27 mouse cellular contexts compared by ENCODE assay signal in the genomic region with DNA sequence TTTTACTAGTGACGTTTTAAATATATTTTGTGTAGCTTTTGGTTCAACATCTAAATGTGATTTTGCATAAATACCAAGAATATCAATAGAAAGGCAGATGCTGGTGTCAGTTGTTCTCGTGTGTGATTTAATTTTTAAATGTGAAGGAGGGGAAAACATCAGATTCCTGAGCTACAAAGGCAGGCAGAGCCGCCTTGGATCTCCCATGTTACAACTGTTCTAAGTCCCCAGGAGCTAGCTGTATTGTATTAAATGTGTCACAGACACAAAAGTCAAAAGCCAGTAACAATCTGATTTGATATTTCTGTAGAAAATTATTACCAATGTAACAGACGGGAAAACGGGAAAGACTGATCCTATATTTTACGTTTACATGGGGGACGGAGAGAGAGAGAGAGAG. TPM values are rescaled to one million over a fixed set of nuclear protein-coding genes. Genes with fewer than 3 reads are reported as not detected.
"Had no signal": no experiment of that assay in that cellular context is flagged by ENCODE, and none has a peak within 500 bp of the region (broad histone marks: within the 10 kb centered on the region; RNA-seq: fewer than 3 reads in every experiment).

No protein-coding gene starts in this region.

- H3K4me1 ChIP-seq: liver, embryonic 12.5 days; liver, embryonic 15.5 days; lung, embryonic 15.5 days; megakaryocyte, embryonic 14.5 days; midbrain, embryonic 15.5 days; neural tube, embryonic 12.5 days had no signal

- DNase-seq: kidney, adult 18-20 months; kidney, adult 9 months; kidney, postnatal 14 days; kidney, postnatal 4 days; layer of hippocampus, postnatal 36 days; liver; lung, adult 18-20 months; lung, postnatal 10 days; lung, postnatal 36 days; thymus, adult 2 months; thymus, postnatal 14 days; thymus, postnatal 4 days had no signal

- H3K4me3 ChIP-seq: limb, embryonic 10.5 days; limb, embryonic 13.5 days; liver, embryonic 12.5 days; liver, embryonic 15.5 days; lung, embryonic 15.5 days; megakaryocyte, embryonic 14.5 days; midbrain, embryonic 10.5 days; midbrain, embryonic 15.5 days; neural tube, embryonic 12.5 days; neural tube, embryonic 15.5 days had no signal

- H3K9ac ChIP-seq: limb, embryonic 13.5 days; liver, embryonic 12.5 days; liver, embryonic 15.5 days; lung, embryonic 15.5 days; midbrain, embryonic 15.5 days; neural tube, embryonic 12.5 days; neural tube, embryonic 15.5 days had no signal

- ATAC-seq: liver, embryonic 12.5 days; midbrain, embryonic 15.5 days had no signal

- H3K27ac ChIP-seq: limb, embryonic 10.5 days; limb, embryonic 13.5 days; liver, embryonic 12.5 days; liver, embryonic 15.5 days; lung, embryonic 15.5 days; midbrain, embryonic 10.5 days; midbrain, embryonic 15.5 days; neural tube, embryonic 12.5 days had no signal

- H3K36me3 ChIP-seq: limb, embryonic 10.5 days; limb, embryonic 13.5 days; liver, embryonic 12.5 days; liver, embryonic 15.5 days; lung, embryonic 15.5 days; midbrain, embryonic 10.5 days; midbrain, embryonic 15.5 days; neural tube, embryonic 12.5 days; neural tube, embryonic 15.5 days had no signal

- H3K27me3 ChIP-seq: midbrain, embryonic 15.5 days; neural tube, embryonic 12.5 days; neural tube, embryonic 15.5 days had no signal

- H3K9me3 ChIP-seq: limb, embryonic 10.5 days; limb, embryonic 13.5 days; liver, embryonic 12.5 days; liver, embryonic 15.5 days; lung, embryonic 15.5 days; megakaryocyte, embryonic 14.5 days; midbrain, embryonic 10.5 days; midbrain, embryonic 15.5 days; neural tube, embryonic 12.5 days; neural tube, embryonic 15.5 days had no signal

- H3K4me2 ChIP-seq: limb, embryonic 13.5 days; liver, embryonic 12.5 days; liver, embryonic 15.5 days; lung, embryonic 15.5 days; midbrain, embryonic 15.5 days; neural tube, embryonic 12.5 days had no signal

RNA-seq across cellular contexts. Expression of gene Neurod6, which starts 1.8 kb away (rescaled TPM):
- polyA plus RNA-seq: kidney, embryonic 16.5 days; limb, embryonic 10.5 days; limb, embryonic 13.5 days; liver, embryonic 12.5 days; small intestine, adult 2 months; spleen, adult 2 months; stomach, embryonic 16.5 days; testis, adult 2 months; thymus, adult 2 months had no signal
